Mouse (Mus musculus) kidney, adult 2 months (tissue): ENCODE data around the gene Rfpl4b.

Source experiments
- CTCF ChIP-seq: fragments of 200-500 bp; conservative IDR thresholded peaks from 2 replicates; pipeline ENCODE4 v1.5.1; 2011; ENCODE audit warnings: low read depth, mild to moderate bottlenecking, control low read depth, low read length, moderate library complexity, mixed read lengths; ENCODE audit not compliant: insufficient read depth, insufficient read length
- POLR2A ChIP-seq: fragments of 200-500 bp; IDR thresholded peaks from one replicate; pipeline ENCODE4 v1.6.1; 2011; ENCODE audit warnings: low read depth, low read length, control low read depth

DNA sequence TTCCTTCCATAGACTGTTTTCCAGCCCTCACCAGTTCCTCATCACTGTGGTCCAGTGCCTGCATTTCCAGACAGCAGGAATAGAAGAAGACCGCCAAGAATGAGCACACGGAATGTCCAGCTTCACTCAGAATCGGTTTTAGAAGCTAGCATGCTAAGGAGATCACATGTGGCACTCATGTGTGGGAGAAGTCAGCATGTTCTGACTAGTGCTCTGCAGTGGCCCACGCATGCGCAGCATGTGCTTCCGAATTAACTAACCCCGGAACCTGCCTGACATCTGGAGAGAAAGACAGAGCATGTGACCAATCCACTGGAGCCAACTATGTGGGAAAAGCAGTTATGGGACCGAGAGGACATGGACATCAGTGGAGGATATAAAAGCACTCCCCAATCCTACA, 17.5 kb downstream of the Rfpl4b start:
- TF ChIP-seq CTCF: no peak
- no peak for TF ChIP-seq POLR2A
